Mouse (Mus musculus) hindbrain, embryonic 14.5 days (tissue): ENCODE results near the gene Dnajb14. TPM values are rescaled to one million over a fixed set of nuclear protein-coding genes. Genes with fewer than 3 reads are reported as not detected.

Source experiments
- ATAC-seq: fragments of 200-750 bp; cut with Nextera tagmentation; 2 replicates; pipeline ENCODE4 v1.8.0; 2017; ENCODE audit warnings: moderate number of reproducible peaks, mild to moderate bottlenecking, moderate TSS enrichment, moderate library complexity; ENCODE audit not compliant: low FRiP score
- DNase-seq: peaks from one replicate; pipeline ENCODE4 v3.0.0-alpha.2; 2015; ENCODE audit warnings: low spot score
- H3K27ac ChIP-seq: fragments of 300-500 bp; sonication (generic); 2 replicates; pipeline ENCODE4 v1.5.1; 2014; ENCODE audit warnings: mild to moderate bottlenecking, moderate library complexity
- H3K27me3 ChIP-seq: fragments of 300-500 bp; sonication (generic); 2 replicates; pipeline ENCODE4 v1.6.1; 2014; ENCODE audit warnings: mild to moderate bottlenecking, low read length, mixed read lengths; ENCODE audit not compliant: control insufficient read depth, insufficient read depth
- H3K36me3 ChIP-seq: fragments of 300-500 bp; sonication (generic); replicated peaks from 2 replicates; pipeline ENCODE4 v1.6.1; 2014; ENCODE audit not compliant: control insufficient read depth, insufficient read depth
- H3K4me1 ChIP-seq: fragments of 300-500 bp; sonication (generic); replicated peaks from 2 replicates; pipeline ENCODE4 v1.6.1; 2014; ENCODE audit warnings: antibody characterized with exemption, low read length, mixed read lengths; ENCODE audit not compliant: control insufficient read depth, insufficient read depth
- H3K4me2 ChIP-seq: fragments of 300-500 bp; sonication (generic); replicated peaks from 2 replicates; pipeline ENCODE4 v1.6.1; 2014; ENCODE audit warnings: mild to moderate bottlenecking, moderate library complexity
- H3K4me3 ChIP-seq: fragments of 300-500 bp; sonication (generic); replicated peaks from 2 replicates; pipeline ENCODE4 v1.5.1; 2014; ENCODE audit warnings: mild to moderate bottlenecking, low read length
- H3K9ac ChIP-seq: fragments of 300-500 bp; sonication (generic); 2 replicates; pipeline ENCODE4 v1.6.1; 2014
- H3K9me3 ChIP-seq: fragments of 300-500 bp; sonication (generic); 2 replicates; pipeline ENCODE4 v1.6.1; 2016; ENCODE audit warnings: low read length; ENCODE audit not compliant: control insufficient read depth
- WGBS: fragments of 180-500 bp; shearing (Covaris S2); extraction: QIAGEN DNeasy Blood & Tissue Kit; methylation state at CpG from one replicate; pipeline ENCODE4 v1.1.7; 2014; 5-methylcytosine and 5-hydroxymethylcytosine counted together
- polyA plus RNA-seq: library from polyadenylated mRNA; unstranded; fragments of >200 nt; fragmentation: Nextera tagmentation; extraction: Ambion mirVana; gene quantifications from 2 replicates; pipeline ENCODE4 v1.2.1, GENCODE M21; 2014

Dnajb14 gene
- polyA plus RNA-seq, 1 experiment from 2014 or later = 19.8 TPM

DNA sequence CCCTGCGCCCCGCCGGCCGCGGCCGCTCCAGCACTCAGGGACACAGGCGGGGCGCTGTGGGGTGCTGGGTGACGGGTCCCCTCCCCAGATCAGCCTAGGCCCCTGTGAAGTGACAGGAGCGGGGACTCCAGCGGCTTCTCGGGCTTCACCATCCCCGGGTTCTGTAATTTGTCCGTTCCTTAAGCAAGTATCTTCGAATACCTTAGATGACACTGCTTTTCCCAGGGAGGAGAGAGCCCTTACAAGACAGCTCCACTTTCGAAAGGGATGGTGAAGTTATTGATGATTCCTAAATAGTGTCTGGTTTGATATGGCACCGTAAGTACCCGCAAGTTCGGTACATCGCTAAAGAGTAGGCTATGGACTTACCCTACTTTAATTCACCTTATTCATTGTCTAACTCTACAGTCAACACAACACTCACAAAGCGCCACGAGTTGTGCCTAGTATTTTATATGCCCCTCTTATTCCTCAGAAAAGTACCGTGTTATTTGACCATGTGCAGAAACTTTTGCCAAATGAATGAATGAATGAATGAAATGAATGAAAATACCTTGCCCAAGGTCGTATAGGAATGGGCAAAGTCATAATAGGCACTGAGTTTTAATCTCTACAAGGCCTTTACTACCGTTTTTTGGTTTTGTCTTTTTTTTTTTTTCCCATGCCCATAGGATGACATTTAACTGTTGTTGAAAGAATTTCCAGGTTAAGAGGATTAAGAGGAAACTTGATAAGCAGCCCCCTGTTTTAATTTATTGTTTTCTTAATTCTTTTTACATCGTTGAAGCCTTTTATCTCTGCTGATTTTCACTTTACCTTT lies 829 bp downstream of the Dnajb14 start:
- ATAC-seq (no peak), DNase-seq (peak; percentile 46)
- H3K36me3 ChIP-seq = peaks cover 6% of the 10 kb centered on the region
- H3K4me1 ChIP-seq = peaks cover 22% of the 10 kb centered on the region
- H3K4me2 ChIP-seq = peak overlapping the region; percentile 86
- peak overlapping the region; percentile 97 for H3K27ac ChIP-seq
- H3K4me3 ChIP-seq = peak overlapping the region; percentile 90
- no peaks in the 10 kb centered on the region for H3K27me3 ChIP-seq
- WGBS = 4% methylated on average over 26 of the region's 26 CpGs
- peak overlapping the region; percentile 98 for H3K9ac ChIP-seq
- no peaks in the 10 kb centered on the region for H3K9me3 ChIP-seq

DNA sequence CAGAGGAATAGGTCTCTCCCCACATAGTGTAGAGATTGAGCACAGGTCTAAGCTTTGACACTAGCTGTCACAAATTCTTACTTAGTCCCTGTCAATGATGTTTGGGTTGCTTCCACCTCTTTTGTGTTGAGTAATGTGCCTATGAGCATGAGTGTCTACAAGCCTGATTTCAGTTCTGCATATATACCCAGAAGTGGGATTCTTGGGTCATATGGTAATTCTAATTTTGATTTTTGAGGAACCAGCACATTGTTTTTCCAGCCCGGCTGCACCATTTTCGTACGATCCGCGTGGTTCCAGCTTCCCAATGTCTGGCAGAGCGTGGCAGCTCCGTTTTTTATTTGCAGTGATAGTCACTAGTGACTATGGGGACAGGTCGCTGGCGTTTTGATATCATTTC lies 1.9 kb downstream of the Dnajb14 start:
- ATAC-seq (no peak), DNase-seq (no peak)
- Histone ChIP-seq H3K9me3 (no peaks in the 10 kb centered on the region), H3K27ac (no peak overlapping the region), H3K4me1 (peaks cover 18% of the 10 kb centered on the region), H3K36me3 (peaks cover 6% of the 10 kb centered on the region), H3K27me3 (no peaks in the 10 kb centered on the region), H3K9ac (no peak overlapping the region), H3K4me3 (0 out of 2 replicates have a peak overlapping the region, but pooled peaks have one; percentile 4), H3K4me2 (peak overlapping the region; percentile 86)
- WGBS = 89% methylated on average over 9 of the region's 9 CpGs

DNA sequence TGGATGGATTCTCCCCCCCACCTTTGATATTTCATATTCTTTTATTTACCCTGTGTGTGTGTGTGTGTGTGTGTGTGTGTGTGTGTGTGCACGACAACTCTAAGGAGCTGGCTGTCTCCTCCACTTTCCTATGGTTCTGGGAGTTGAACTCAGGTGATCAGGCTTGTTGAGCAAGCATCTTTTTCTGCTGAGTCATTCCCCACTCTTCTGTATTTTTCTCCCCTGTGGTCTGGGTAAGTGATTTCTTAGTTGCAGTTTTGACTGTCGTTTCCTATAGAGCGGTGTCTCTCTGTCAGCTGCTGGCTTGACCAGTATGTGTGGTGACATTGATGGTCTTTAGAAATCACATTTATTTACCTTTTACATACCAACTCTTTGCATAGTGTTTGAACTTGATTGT lies 11.8 kb downstream of the Dnajb14 start:
- 78% methylated on average over 3 of the region's 3 CpGs for WGBS

DNA sequence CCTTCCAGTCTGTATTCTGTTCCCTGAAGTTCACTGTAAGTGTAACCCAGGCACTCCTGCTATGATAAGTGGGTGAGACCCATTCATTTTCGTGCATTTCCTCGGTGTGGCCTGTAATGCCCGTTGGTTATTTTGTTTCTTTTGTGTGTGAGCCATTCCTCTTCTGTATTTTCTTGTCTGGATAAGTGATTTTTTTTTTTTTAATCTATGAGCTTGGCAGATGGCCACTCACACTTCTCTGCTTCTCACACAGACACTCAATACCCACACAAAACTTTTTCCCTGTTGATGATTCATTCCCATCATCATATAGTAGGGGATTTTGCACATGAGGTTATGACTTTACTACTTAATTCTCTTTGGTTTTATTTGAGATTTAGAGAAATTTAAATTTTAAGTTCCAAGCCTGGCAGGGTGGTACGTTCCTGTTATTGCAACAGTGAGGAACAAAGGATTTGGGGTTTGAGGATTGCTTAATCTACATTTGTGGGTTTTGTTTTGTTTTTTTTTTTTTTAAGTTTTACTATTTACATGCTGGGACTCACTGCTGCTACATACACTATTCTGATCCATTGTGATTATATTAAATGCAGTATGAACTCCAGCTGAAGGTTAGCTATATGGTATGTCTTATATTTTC lies 12.8 kb downstream of the Dnajb14 start:
- no peaks in the 10 kb centered on the region for H3K36me3 ChIP-seq
- no peak overlapping the region for H3K4me3 ChIP-seq
- no peak overlapping the region for H3K27ac ChIP-seq
- no peak for ATAC-seq
- no peaks in the 10 kb centered on the region for H3K27me3 ChIP-seq
- 80% methylated on average over 4 of the region's 4 CpGs for WGBS
- H3K4me1 ChIP-seq = no peaks in the 10 kb centered on the region
- H3K9me3 ChIP-seq = no peaks in the 10 kb centered on the region
- H3K9ac ChIP-seq = no peak overlapping the region
- H3K4me2 ChIP-seq = no peak overlapping the region
- DNase-seq = no peak

More for the DNA sequence above, 11.8 kb downstream of the Dnajb14 start:
- no peaks in the 10 kb centered on the region for H3K27me3 ChIP-seq
- ATAC-seq (no peak), DNase-seq (no peak)
- H3K9me3 ChIP-seq = no peaks in the 10 kb centered on the region
- no peak overlapping the region for H3K4me3 ChIP-seq
- no peak overlapping the region for H3K27ac ChIP-seq
- H3K4me2 ChIP-seq = no peak overlapping the region
- H3K9ac ChIP-seq = no peak overlapping the region
- no peaks in the 10 kb centered on the region for H3K36me3 ChIP-seq
- no peaks in the 10 kb centered on the region for H3K4me1 ChIP-seq

DNA sequence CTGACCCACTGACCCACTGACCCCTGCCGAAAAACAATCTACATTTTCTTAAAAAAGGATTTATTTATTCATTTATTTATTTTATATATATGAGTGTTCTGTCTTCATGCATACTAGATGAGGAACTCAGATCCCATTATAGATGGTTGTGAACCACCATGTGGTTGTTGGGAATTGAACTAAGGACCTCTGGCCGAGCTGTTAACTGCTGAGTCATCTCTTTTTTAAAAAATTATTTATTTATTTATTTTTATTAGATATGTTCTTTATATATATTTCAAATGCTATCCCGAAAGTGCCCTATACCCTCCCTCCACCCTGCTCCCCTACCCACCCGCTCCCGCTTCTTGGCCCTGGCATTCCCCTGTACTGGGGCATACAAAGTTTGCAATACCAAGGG lies 13.6 kb downstream of the Dnajb14 start:
- no peak overlapping the region for H3K4me2 ChIP-seq
- no peak overlapping the region for H3K9ac ChIP-seq
- no peak overlapping the region for H3K4me3 ChIP-seq
- no peaks in the 10 kb centered on the region for H3K9me3 ChIP-seq
- H3K27me3 ChIP-seq = no peaks in the 10 kb centered on the region
- ATAC-seq = no peak
- 90% methylated on average over 5 of the region's 5 CpGs for WGBS
- no peak overlapping the region for H3K27ac ChIP-seq
- H3K4me1 ChIP-seq = no peaks in the 10 kb centered on the region
- DNase-seq = no peak
- no peaks in the 10 kb centered on the region for H3K36me3 ChIP-seq

DNA sequence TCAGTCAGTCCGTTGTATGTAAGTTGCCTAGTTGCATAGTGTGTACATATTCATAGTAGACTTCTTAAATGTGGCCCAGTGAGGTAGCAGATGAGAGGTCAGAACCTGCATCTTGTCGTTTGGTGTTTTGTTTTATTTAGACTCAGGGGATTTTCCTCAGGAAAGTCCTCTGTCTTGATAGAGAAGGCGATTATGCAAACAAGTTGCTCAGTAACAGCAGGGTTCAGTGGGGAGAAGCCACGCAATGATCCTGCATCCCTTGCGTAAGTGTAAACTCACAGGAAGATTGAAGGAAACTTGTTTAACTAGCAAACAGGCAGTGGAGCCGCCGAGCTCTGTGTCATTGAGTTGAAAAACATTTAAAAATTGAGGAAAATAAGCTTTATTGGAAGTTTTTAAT lies 20.5 kb downstream of the Dnajb14 start:
- Histone ChIP-seq H3K4me3 (no peak overlapping the region), H3K36me3 (no peaks in the 10 kb centered on the region; the same call in 1 of the 2 replicates), H3K4me2 (no peak overlapping the region), H3K9ac (no peak overlapping the region), H3K27ac (no peak overlapping the region), H3K4me1 (no peaks in the 10 kb centered on the region), H3K27me3 (no peaks in the 10 kb centered on the region), H3K9me3 (no peaks in the 10 kb centered on the region)
- ATAC-seq = no peak
- DNase-seq = no peak
- WGBS = 62% methylated on average over 7 of the region's 7 CpGs

DNA sequence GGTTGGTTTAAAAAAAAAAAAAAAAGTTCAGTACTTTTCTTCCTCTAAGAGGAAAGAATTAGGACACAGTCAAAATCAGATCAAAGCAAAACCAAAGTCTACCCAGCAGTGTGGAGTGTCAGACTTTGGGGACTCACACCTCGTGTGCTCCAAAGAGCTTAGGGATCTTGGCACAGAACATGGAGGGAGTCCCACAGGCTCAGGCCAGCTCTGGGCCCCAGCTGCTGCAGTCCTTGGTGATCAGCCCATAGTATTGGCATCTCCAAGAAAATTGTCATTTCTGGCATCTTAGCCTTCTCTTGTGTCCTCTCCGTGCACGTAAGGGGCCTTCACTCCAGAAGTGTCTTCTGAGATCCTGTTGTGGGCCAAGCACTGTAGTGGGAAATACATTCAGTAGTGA lies 23.6 kb downstream of the Dnajb14 start:
- ATAC-seq = no peak
- 77% methylated on average over 3 of the region's 3 CpGs for WGBS
- H3K4me3 ChIP-seq = no peak overlapping the region

DNA sequence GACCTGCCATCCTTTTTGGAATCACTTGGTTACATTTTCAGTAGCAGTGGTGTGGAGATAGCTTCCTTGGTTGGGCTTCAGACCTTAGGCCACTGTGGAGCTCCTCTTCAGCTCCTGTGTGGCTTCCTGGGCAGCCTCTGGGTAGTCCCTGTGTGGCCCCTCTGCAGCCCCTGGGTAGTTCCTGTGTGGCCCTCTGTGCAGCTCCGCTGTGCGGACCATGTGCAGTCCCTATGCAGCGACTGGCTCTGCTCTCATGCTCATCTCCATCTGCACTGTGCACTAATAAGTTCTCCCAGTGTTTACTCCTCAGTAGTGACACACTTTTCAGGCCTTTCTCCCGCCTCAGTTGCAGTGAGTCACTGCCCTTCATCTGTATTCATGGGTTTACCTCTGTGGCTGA lies 24.6 kb downstream of the Dnajb14 start:
- Histone ChIP-seq H3K4me3 (no peak overlapping the region), H3K4me2 (no peak overlapping the region), H3K27me3 (no peaks in the 10 kb centered on the region), H3K9ac (no peak overlapping the region), H3K27ac (no peak overlapping the region), H3K9me3 (no peaks in the 10 kb centered on the region), H3K36me3 (peaks cover 10% of the 10 kb centered on the region), H3K4me1 (no peaks in the 10 kb centered on the region)
- DNase-seq (no peak), ATAC-seq (no peak)
- WGBS = 94% methylated on average over 4 of the region's 4 CpGs

More for the DNA sequence above, 23.6 kb downstream of the Dnajb14 start:
- no peak overlapping the region for H3K4me2 ChIP-seq
- no peak overlapping the region for H3K9ac ChIP-seq
- H3K27me3 ChIP-seq = no peaks in the 10 kb centered on the region
- H3K4me1 ChIP-seq = no peaks in the 10 kb centered on the region
- H3K27ac ChIP-seq = no peak overlapping the region
- H3K36me3 ChIP-seq = peaks cover 10% of the 10 kb centered on the region
- no peaks in the 10 kb centered on the region for H3K9me3 ChIP-seq
- DNase-seq = no peak

DNA sequence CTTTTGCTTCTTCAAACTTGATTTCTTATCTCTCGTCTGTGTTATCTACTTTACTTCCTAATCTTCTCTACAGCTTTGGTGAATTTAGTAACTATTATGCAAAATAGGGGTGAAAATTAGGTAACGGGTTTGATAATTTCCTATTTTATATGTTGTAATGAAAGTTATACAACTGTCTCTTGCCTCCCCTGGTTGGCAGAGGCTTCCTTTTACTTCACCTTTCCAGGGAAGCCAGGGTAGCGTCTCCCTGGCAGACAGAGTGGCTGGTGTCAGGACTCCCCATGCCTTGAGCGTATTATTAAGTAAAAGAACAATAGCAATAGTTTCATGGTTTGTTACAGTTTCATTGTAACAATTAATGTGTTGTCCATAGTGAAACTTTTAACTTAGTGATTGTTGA lies 26.3 kb downstream of the Dnajb14 start:
- Histone ChIP-seq H3K36me3 (peaks cover 17% of the 10 kb centered on the region), H3K9ac (no peak overlapping the region), H3K27me3 (no peaks in the 10 kb centered on the region), H3K9me3 (no peaks in the 10 kb centered on the region), H3K4me3 (no peak overlapping the region), H3K27ac (no peak overlapping the region), H3K4me2 (no peak overlapping the region), H3K4me1 (no peaks in the 10 kb centered on the region)
- WGBS = 87% methylated on average over 4 of the region's 4 CpGs
- DNase-seq (no peak), ATAC-seq (no peak)
